Comparison of ENCODE assay signal across 9 mouse cellular contexts in genomic region chr8:124677486-124677885, GRCm38 (mm10). TPM values are rescaled to one million over a fixed set of nuclear protein-coding genes. Genes with fewer than 3 reads are reported as not detected.
DNase-seq lines count a peak whose midpoint lies in the region; ATAC-seq and TF ChIP-seq lines count a peak whose summit lies in the region.
"Had no signal": no experiment of that assay in that cellular context is flagged by ENCODE, and none has a peak within 500 bp of the region (broad histone marks: within the 10 kb centered on the region; RNA-seq: fewer than 3 reads in every experiment).

No protein-coding gene starts in this region.

- peaks cover 14% of the 10 kb centered on the region for H3K36me3 ChIP-seq in forebrain, embryonic 16.5 days (ENCODE audit: control insufficient read depth, insufficient read depth)
- peaks cover 43% of the 10 kb centered on the region for H3K36me3 ChIP-seq in lung, embryonic 15.5 days

- TF ChIP-seq POLR2A in cerebellum, adult 2 months (IDR thresholded peaks at IDR 0.05; ENCODE audit: borderline replicate concordance, insufficient read depth, low read length), result no peak

- peak overlapping the region; percentile 42; the same call in 1 of the 2 replicates for H3K9ac ChIP-seq in forebrain, embryonic 16.5 days (replicated peaks; ENCODE audit: low read depth, low read length)
- peak overlapping the region; percentile 24; the same call in 1 of the 2 replicates for H3K9ac ChIP-seq in lung, embryonic 15.5 days

- H3K4me1 ChIP-seq in cerebellum, adult 2 months (ENCODE audit: control insufficient read depth, insufficient read depth, low read length), result peaks cover 18% of the 10 kb centered on the region
- H3K4me1 ChIP-seq in forebrain, embryonic 16.5 days (replicated peaks; ENCODE audit: control insufficient read depth, insufficient read depth, low read length), result peaks cover 10% of the 10 kb centered on the region
- H3K4me1 ChIP-seq in lung, embryonic 15.5 days, result peaks cover 18% of the 10 kb centered on the region
- H3K4me1 ChIP-seq: megakaryocyte, embryonic 14.5 days had no signal

- H3K9me3 ChIP-seq in forebrain, embryonic 16.5 days (ENCODE audit: control insufficient read depth, low read length), result no peaks in the 10 kb centered on the region
- H3K9me3 ChIP-seq in lung, embryonic 15.5 days, result no peaks in the 10 kb centered on the region
- H3K9me3 ChIP-seq: megakaryocyte, embryonic 14.5 days had no signal

- no peak overlapping the region for H3K4me2 ChIP-seq in forebrain, embryonic 16.5 days (ENCODE audit: low read length)
- H3K4me2 ChIP-seq in lung, embryonic 15.5 days, result no peak overlapping the region

- H3K4me3 ChIP-seq in cerebellum, adult 2 months (replicated peaks; ENCODE audit: insufficient read depth, low read depth, low read length), result no peak overlapping the region
- H3K4me3 ChIP-seq in forebrain, embryonic 16.5 days (replicated peaks; ENCODE audit: low read length), result no peak overlapping the region
- no peak overlapping the region for H3K4me3 ChIP-seq in layer of hippocampus, adult 2 months
- no peak overlapping the region for H3K4me3 ChIP-seq in lung, embryonic 15.5 days
- H3K4me3 ChIP-seq: megakaryocyte, embryonic 14.5 days had no signal

- peak; percentile 90 for DNase-seq in MN1 (ENCODE audit: low spot score)
- DNase-seq in cerebellum, adult 2 months, result peak; percentile 91 to 93
- peak; percentile 80 to 88 for DNase-seq in heart, postnatal 14 days
- peak; percentile 87 to 88 for DNase-seq in layer of hippocampus, adult 2 months (ENCODE audit: low spot score in 2 of 2)
- peak; percentile 84 for DNase-seq in ovary, postnatal 14 days (ENCODE audit: low spot score)
- peak; percentile 50 to 55 for DNase-seq in thymus, postnatal 36 days

- peak; percentile 99 for TF ChIP-seq CTCF in cerebellum, adult 2 months (IDR thresholded peaks at IDR 0.05; ENCODE audit: borderline replicate concordance, insufficient read depth, low read depth, low read length)
- TF ChIP-seq CTCF in layer of hippocampus, adult 2 months (conservative IDR thresholded peaks at IDR 0.05), result peak; percentile 99

- 27% methylated on average over 12 of the region's 12 CpGs for WGBS in cerebellum, adult 2 months
- 47% methylated on average over 12 of the region's 12 CpGs for WGBS in forebrain, embryonic 16.5 days
- 43% methylated on average over 12 of the region's 12 CpGs for WGBS in lung, embryonic 15.5 days

- ATAC-seq in forebrain, embryonic 16.5 days, result peak; percentile 86
- peak; percentile 80; the same call in 1 of the 2 replicates for ATAC-seq in lung, embryonic 15.5 days (ENCODE audit: borderline replicate concordance, extremely low read depth, low FRiP score, low TSS enrichment)

- H3K27ac ChIP-seq in cerebellum, adult 2 months (ENCODE audit: insufficient read depth, low read length), result peak overlapping the region; percentile 65
- peak overlapping the region; percentile 78 for H3K27ac ChIP-seq in forebrain, embryonic 16.5 days (ENCODE audit: low read length)
- peak overlapping the region; percentile 88 for H3K27ac ChIP-seq in layer of hippocampus, adult 2 months
- H3K27ac ChIP-seq in lung, embryonic 15.5 days, result no peak overlapping the region

- intact Hi-C loops in heart, postnatal 14 days (cut with DNase I), result loop anchor here (1.0 kb wide), 1 partner anchor 60 kb away; no protein-coding TSS in a partner anchor

- H3K27me3 ChIP-seq in cerebellum, adult 2 months (ENCODE audit: control insufficient read depth, insufficient read depth, low read length), result no peaks in the 10 kb centered on the region
- no peaks in the 10 kb centered on the region for H3K27me3 ChIP-seq in forebrain, embryonic 16.5 days (replicated peaks; ENCODE audit: control insufficient read depth, insufficient read depth, low read length)
- H3K27me3 ChIP-seq in lung, embryonic 15.5 days, result no peaks in the 10 kb centered on the region
- H3K27me3 ChIP-seq: megakaryocyte, embryonic 14.5 days had no signal

RNA-seq across cellular contexts. Expression of gene 2310022B05Rik, which starts 14.3 kb away (rescaled TPM):
- polyA plus RNA-seq in cerebellum, adult 2 months (2012; rRNA removed), result 63.8 and 67.8 TPM in 2 replicates
- 26.0 and 29.4 TPM in 2 replicates for polyA plus RNA-seq in forebrain, embryonic 16.5 days (2015; fragmentation: Nextera tagmentation; extraction: Ambion mirVana)
- 100 to 1,000 TPM in 1 of 2 experiments, 10 to 100 TPM in 1; 85.6 to 103 TPM for total RNA-seq in heart, postnatal 14 days (2021)
- total RNA-seq in layer of hippocampus, adult 2 months (2021), result 10 to 100 TPM; 76.5 to 77.4 TPM
- 29.9 and 30.1 TPM in 2 replicates for polyA plus RNA-seq in lung, embryonic 15.5 days (2015; fragmentation: Nextera tagmentation; extraction: Ambion mirVana)

RNA-seq across cellular contexts. Expression of gene Ttc13, which starts 44.3 kb away (rescaled TPM):
- polyA plus RNA-seq in cerebellum, adult 2 months (2012; rRNA removed), result 39.1 and 41.6 TPM in 2 replicates
- 60.0 and 62.6 TPM in 2 replicates for polyA plus RNA-seq in forebrain, embryonic 16.5 days (2015; fragmentation: Nextera tagmentation; extraction: Ambion mirVana)
- total RNA-seq in heart, postnatal 14 days (2021), result 10 to 100 TPM; 19.3 to 19.9 TPM
- 10 to 100 TPM; 49.6 to 51.6 TPM for total RNA-seq in layer of hippocampus, adult 2 months (2021)
- polyA plus RNA-seq in lung, embryonic 15.5 days (2015; fragmentation: Nextera tagmentation; extraction: Ambion mirVana), result 47.0 and 49.7 TPM in 2 replicates

RNA-seq across cellular contexts. Expression of gene Arv1, which starts 44.5 kb away (rescaled TPM):
- 19.5 and 20.3 TPM in 2 replicates for polyA plus RNA-seq in cerebellum, adult 2 months (2012; rRNA removed)
- 26.9 and 33.5 TPM in 2 replicates for polyA plus RNA-seq in forebrain, embryonic 16.5 days (2015; fragmentation: Nextera tagmentation; extraction: Ambion mirVana)
- 1 to 10 TPM; 5.4 TPM for total RNA-seq in heart, postnatal 14 days (2021)
- total RNA-seq in layer of hippocampus, adult 2 months (2021), result 10 to 100 TPM; 10.7 to 13.4 TPM
- 21.8 and 23.8 TPM in 2 replicates for polyA plus RNA-seq in lung, embryonic 15.5 days (2015; fragmentation: Nextera tagmentation; extraction: Ambion mirVana)
